Mouse (Mus musculus) lung, adult 10 weeks (tissue): ENCODE results near the gene Csf2ra. TPM values are rescaled to one million over a fixed set of nuclear protein-coding genes. Genes with fewer than 3 reads are reported as not detected.

Experiments
- polyA plus RNA-seq: library from polyadenylated mRNA; stranded (reverse); fragments of 350-450 nt; fragmentation: Illumina TruSeq; extraction: RNeasy Lipid Tissue Mini Kit (QIAGEN cat#74804); gene quantifications from one replicate; pipeline ENCODE4 v1.2.3, GENCODE M21; 2014; ENCODE audit warnings: low read depth, low replicate concordance; ENCODE audit not compliant: insufficient read depth

The Csf2ra gene
- 20.7 TPM for polyA plus RNA-seq

DNA sequence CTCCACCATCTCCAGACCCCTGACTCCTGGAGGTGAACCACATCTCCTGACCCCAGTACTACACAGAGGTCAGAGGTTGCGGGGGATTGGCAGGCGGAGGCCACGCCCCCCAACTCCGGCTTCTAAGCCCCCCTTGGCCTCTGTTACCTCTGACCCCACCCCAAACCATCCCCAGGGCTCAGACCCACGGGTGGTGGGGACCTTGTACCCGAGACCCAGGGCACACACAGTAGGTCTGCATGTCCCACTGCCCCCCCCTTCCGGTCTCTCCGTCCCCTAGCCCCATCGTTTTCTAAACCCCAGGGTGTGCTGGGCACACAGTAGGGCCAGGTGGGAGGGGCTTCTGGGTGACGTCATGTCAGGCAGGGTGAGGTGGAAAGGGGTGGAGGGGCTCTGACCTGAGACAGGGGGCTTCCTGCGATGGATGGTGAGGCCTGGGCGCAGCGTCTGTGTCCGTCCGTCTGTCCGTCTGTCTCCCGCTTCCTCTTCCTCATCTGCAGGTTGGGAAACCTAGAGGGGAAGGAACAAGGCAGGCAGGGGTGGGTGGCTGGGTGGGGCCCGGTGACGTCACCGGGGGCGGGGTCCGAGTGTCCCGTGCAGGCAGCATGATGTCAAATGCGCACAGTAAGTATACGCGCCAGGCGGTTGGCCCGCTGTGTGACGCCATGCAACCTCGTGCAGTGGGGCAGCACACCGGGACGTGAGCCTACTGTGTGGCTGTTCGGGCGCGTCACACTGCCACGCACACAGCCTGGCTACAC is at the start of gene Csf2ra:
Gene Csf2ra, minus strand, starts transcription at position 489 of the 761 bp plus-strand sequence.

DNA sequence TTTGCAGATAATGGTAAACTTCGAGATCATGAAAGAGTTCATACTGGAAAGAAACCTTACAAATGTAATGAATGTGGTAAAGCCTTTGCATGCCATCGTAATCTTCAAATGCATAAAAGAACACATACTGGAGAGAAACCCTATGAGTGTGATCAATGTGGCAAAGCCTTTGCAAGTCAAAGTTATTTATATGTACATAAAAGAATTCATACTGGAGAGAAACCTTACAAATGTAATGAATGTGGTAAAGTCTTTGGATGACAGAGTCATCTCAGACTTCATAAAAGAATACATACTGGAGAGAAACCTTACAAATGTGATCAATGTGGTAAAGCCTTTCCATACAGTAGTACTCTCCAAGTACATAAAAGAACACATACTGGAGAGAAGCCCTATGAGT is 44.6 kb downstream of the Csf2ra start, which contains the start of gene Gm6020:
Gene Gm6020, plus strand, starts transcription at position 301 of the 400 bp plus-strand sequence.

DNA sequence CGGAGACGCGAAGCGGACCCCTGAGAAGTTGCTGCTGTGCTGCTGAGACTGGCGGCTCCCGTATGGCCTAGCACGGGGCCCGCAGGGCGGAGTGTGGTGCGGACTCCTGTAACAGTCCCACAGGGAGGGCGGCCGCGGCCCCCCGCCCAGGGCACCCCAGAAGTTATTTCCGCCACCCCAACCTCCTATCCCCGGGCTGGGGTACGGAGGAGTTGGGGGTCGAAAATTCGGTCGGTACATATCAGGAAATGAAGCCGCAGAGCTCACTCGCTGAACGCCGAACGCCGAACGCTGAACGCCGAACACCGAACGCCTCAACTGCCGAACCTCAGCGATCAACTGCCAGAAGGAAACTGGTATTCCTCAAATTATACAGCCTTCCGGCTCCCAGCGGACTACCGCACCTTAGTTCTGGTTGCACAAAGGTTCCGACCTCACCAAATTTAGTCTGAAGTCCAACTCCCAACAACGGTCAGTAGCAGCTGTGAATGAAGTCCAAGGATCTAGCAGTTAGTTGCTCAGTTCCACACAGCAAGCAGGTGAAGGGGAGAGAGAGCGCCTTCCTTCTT is 52.4 kb downstream of the Csf2ra start, which contains the start of gene Gm7102:
Gene Gm7102, minus strand, starts transcription at position 554 of the 569 bp plus-strand sequence.

Other genes starting within 250 kb of the Csf2ra start
- gene Zfp950, start 87.6 kb downstream of the Csf2ra start, polyA plus RNA-seq: 14.3 TPM
- gene Gm7102, start 52.1 kb downstream of the Csf2ra start, polyA plus RNA-seq: not detected
- gene Gm6020, start 44.5 kb downstream of the Csf2ra start, polyA plus RNA-seq: not detected
- gene Gm21060, start 68.6 kb upstream of the Csf2ra start, polyA plus RNA-seq: not detected